In the genomic region with DNA sequence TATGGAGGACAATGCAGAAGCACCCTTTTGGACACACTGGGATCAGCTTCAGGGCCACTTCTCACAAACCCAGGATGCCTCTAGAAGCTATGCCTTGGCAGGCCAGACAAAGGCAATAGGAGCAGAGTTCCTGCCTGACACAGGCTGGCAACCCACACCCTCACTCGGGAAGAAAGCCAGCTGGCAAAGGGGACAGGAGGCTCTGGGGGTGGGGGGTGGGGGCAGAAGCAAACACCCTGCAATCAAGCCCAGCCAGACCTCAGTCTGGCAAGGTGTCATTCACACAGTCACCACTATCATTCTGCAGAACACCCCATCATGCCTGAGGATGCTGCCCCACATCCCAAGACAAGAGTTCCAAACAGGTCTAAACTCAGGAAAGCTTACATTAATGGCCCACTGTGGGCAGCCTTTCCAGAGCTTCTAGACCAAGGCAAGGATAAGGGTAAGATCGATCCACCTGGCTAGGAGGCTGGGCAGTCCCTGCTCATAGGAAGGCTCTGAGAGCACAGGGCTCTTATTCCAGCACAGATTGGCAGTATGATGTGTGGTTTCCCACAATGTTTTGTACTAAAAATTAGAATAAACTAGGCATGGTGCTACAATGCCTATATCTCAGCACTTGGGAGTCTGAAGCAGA, we compare ENCODE assay signal across 8 mouse cellular contexts.
DNase-seq lines count a peak whose midpoint lies in the region; ATAC-seq lines count a peak whose summit lies in the region.

No protein-coding gene starts in this region.

- peak; percentile 64 for DNase-seq in kidney, postnatal 10 days
- peak; percentile 66 for DNase-seq in NIH3T3 (ENCODE audit: low read depth)
- DNase-seq in cerebellum, postnatal 10 days, result peak; percentile 92 to 96
- peak; percentile 60 to 70 for DNase-seq in heart, postnatal 36 days
- DNase-seq in urinary bladder, postnatal 4 days (ENCODE audit: low spot score in 2 of 2), result no peak
- DNase-seq in gastrocnemius, adult 18-20 months (ENCODE audit: low spot score), result no peak

- intact Hi-C loops in heart, postnatal 36 days (cut with DNase I), result no loop called here

- WGBS in kidney, embryonic 16.5 days, result 59% methylated on average over 2 of the region's 2 CpGs

- H3K9ac ChIP-seq in kidney, embryonic 16.5 days (replicated peaks; ENCODE audit: low read length), result no peak overlapping the region

- H3K9me3 ChIP-seq in kidney, embryonic 16.5 days (ENCODE audit: low read length), result no peaks in the 10 kb centered on the region

- no peak for ATAC-seq in kidney, embryonic 16.5 days (ENCODE audit: low FRiP score, low TSS enrichment)
- ATAC-seq in megakaryocyte-erythroid progenitor cell, adult 5-6 weeks (replicated peaks; ENCODE audit: low FRiP score, low TSS enrichment, poor library complexity, severe bottlenecking), result peak; percentile 57

- H3K36me3 ChIP-seq in kidney, embryonic 16.5 days (ENCODE audit: insufficient read depth, low read length), result no peaks in the 10 kb centered on the region

- H3K4me1 ChIP-seq in kidney, embryonic 16.5 days (ENCODE audit: insufficient read depth, low read length), result peaks cover 48% of the 10 kb centered on the region

- H3K27ac ChIP-seq in kidney, embryonic 16.5 days (ENCODE audit: low read length), result no peak overlapping the region

- no peak overlapping the region for H3K4me2 ChIP-seq in kidney, embryonic 16.5 days (replicated peaks; ENCODE audit: low read depth, low read length)

- no peaks in the 10 kb centered on the region for H3K27me3 ChIP-seq in kidney, embryonic 16.5 days (ENCODE audit: insufficient read depth, low read length)

- no peak overlapping the region for H3K4me3 ChIP-seq in kidney, embryonic 16.5 days (ENCODE audit: low read length)

Comparison
In these comparisons a context has a peak if more than half of its experiments do, and no peak if none do; other contexts are left out.
1. DNase-seq: peak in kidney, postnatal 10 days (single experiment), NIH3T3 (single experiment), cerebellum, postnatal 10 days (2 of 2) and heart, postnatal 36 days (2 of 2); none in urinary bladder, postnatal 4 days (0 of 2) and gastrocnemius, adult 18-20 months (single experiment).